Mouse (Mus musculus): Measurements from ENCODE around the gene Gm21776. TPM values are rescaled to one million over a fixed set of nuclear protein-coding genes. Genes with fewer than 3 reads are reported as not detected.
"Not testable (repeated sequence)": the region's sequence is repeated elsewhere in the genome, so short reads cannot be mapped to it uniquely, and the experiment has no call there.

The Gm21776 gene
- polyA plus RNA-seq (2012; rRNA removed) = not detected in 2 replicates

DNA sequence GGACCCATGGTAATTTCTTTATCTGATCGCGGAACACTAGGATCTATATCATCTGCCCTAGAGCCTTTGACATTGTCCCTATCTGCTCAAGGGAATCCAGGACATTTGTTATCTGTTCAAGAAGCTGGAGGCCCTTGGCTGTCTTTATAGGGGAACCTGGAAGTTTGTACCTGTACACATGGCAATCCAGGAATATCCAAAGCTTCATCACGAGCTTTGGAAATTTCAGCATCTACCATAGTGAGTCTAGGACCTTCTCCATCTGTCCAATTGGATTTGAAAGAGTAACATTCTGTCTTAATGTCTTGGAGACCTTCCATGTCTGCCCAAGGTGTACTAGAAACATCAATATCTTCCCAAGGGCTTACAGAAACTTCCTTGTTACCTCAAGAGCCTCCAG lies at the start of gene Gm21776:
TSS of gene Gm21776 (plus strand) at position 301 of the 400 bp plus-strand sequence.
- not testable (repeated sequence) for DNase-seq (ENCODE audit: low spot score)
